Mouse (Mus musculus): ENCODE data around the gene Mmp19. TPM values are rescaled to one million over a fixed set of nuclear protein-coding genes. Genes with fewer than 3 reads are reported as not detected.

The Mmp19 gene
- polyA plus RNA-seq (2015; fragmentation: Illumina TruSeq; extraction: RNeasy Lipid Tissue Mini Kit (QIAGEN cat#74804); ENCODE audit: insufficient read depth, low read depth, low replicate concordance), result 3.0 TPM

DNA sequence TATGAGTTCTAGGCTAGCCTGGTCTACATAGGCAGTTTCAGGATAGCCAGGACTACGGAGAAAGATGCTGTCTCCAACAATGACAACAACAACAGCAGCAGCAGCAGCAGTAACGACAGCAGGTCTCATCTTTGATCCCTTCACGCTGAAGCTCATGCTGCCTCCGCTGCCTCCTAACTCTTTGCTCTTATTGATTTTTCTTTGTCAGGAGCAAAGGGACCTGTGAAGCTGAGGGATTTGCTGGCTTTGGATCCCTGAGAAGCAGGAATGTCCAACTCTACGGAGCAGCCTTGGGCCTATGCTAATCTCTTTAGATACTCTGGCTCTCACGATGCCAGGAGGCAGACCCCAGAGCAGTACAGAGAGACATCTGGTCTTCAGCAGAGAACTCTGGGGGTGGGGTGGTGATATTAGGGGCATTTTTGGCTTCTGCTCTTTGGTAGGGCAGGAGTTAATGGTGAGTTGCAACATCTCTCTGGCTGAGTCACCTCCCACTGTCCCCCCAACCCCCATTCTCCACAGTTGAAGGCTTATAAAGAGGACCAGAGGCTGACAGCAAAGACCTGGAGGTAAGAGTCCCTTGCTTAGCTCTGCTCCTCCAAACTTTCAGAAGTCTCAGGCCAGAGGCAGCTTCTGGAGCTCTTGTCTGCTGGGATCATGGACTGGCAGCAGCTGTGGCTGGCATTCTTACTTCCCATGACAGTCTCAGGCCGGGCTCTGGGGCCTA is at the start of gene Mmp19:
TSS of gene Mmp19 (plus strand) at position 513 of the 727 bp plus-strand sequence.

DNA sequence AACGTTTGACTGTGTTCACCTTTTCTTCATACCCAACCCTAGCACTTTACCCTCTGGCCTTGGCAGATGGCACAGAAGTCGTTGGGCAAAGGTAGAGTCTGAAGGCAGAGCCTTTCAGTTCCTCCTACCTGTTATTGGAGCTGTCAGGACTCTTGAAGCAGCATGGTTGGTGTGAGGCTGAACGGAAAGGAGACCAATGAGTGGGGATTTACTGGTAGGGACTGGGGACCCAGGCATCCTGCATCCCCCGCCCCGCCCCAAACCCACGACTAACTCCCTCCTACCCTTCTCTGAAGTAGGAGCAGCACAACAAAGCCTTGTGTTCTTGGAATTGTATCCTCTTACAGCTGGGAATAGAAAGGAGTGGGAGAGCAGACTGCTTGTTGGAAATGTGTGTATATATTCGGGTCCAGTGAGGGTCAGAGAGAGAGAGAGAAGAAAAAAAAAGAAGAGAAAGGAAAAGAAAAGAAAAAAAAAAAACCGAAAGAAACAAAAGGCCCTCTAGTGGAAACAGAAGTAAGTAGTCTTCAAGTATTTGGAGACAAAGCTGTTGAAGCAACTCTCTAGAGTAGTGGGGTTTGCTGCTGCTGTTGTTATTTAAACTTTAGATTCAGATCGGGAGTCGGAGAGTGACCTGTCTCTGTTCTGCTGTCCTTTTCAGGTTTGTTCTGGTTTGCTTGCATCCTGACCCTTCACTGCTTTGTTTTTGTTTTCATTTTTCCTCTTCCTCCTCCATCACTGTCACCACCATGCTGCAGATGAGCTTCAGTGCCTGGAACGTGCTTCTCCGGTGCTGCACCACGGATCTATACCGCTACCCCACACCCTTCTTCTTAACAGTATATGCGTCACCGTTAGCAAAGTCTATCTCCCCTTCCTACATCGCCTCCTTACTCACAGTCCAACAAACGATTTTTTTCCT is 45.8 kb upstream of the Mmp19 start, which contains the start of gene Dgka:
TSS of gene Dgka (minus strand) at position 176 of the 922 bp plus-strand sequence.

DNA sequence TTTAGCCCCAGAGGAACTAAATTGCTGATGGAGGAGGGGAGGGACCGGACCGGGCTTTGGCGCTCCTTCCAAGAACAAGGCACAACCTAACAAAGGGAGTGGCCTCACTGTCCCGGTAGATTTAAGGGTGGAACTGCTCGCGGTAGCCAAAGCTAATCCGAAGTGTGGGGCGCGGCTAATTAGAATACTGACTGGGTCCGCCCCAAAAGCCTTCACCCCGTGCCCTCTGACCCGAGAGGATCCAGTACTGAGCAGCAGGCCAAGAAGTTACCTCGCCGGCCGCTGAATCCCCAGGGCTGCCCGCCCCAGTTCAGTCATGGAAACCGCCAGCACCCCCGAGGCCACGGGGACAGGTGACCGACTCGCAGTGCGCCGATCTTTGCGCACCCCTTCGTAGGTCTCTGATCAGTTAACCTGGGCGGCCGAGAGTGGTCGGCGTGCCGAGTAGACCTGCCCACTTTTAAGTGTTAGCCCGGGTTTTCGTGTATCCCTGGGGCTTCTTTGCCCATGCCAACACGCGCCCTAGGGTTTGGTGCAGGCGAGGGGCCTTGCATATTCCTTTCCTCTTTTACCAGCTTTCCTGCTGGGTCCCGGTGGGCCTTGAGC is 43.0 kb upstream of the Mmp19 start, which contains the start of gene Pym1:
TSS of gene Pym1 (plus strand) at position 244 of the 606 bp plus-strand sequence.

DNA sequence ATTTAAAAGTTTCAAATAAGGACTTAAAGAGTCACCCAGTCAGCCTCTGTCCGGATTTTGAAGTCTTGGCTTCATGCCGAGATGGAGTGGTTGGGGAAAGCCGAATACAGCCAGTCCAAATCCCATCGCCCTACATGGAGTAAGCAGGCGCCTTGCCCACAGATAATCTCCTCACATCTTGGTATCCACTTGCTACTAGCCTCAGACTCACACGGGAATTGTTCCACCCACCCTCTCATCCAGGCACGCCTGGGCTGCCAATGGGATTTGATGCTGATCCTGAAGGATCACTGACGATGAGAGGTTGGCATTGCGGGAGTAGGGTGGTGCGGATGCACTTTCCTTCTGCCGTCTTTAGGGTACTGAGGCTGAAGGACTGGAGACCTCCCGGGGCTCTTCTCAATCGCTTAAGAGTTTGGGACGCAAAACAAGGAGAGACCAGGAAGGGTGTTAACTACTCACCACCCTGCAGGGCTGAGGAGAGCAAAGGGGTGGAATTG is 13.1 kb downstream of the Mmp19 start, which contains the start of gene Dnajc14:
TSS of gene Dnajc14 (plus strand) at position 292 of the 500 bp plus-strand sequence.

DNA sequence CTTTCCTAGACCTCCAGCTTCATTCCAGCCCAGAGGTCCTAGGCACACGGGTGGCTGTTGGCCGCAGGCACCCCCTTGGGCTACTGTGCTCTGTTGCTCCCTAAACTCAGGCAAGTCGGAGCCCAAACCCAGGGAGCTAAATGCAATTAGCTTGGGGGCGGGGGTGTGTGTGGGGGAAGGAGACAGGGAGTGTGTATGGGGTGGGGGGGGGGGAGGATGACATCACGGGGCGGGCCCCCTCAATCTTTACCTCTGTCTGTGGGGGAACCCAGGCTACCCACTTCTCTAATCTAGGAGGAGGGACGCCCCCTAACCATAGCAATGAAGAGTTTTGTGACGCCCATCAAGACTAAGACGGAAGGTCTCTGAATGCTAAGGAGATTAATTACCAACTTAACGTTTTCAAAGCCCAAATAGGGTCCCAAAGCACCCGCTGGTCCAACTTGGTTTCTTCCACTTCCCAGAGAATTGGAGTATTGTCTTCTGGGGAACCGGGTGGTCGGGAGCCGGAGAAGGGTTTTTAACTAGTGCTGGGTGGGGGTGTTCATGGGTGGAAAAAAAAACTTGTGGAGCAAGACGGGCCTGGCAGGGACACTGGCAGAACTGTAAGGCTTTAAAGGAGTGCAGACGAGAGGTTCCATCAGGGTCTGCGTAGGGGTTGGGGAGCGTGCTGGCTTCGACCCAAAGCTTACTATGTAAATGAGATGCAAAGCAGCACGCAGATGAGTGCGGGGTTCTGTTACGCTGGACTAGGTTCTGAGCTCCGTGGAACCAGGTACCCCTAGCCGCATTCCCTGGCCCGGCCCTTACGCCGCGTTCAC is 13.8 kb downstream of the Mmp19 start, which contains the start of gene Tmem198b:
TSS of gene Tmem198b (minus strand) at position 100 of the 821 bp plus-strand sequence.

DNA sequence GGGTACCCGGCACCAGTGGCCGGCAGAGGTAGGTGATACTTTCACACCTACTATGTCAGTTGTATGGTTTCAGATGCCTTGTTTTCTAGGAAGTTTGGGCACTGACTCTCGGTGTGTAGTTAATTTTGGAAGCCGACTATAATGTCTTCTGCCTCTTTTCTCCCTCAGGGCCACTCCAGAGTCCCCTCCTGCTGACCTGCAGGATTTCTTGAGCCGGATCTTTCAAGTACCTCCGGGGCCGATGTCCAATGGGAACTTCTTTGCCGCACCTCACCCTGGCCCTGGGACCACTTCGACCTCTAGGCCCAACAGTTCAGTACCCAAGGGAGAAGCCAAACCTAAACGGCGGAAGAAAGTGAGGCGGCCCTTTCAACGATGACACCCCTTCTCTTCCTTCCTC is 26.3 kb downstream of the Mmp19 start, which contains the start of gene Sarnp:
TSS of gene Sarnp (plus strand) at position 301 of the 400 bp plus-strand sequence.

DNA sequence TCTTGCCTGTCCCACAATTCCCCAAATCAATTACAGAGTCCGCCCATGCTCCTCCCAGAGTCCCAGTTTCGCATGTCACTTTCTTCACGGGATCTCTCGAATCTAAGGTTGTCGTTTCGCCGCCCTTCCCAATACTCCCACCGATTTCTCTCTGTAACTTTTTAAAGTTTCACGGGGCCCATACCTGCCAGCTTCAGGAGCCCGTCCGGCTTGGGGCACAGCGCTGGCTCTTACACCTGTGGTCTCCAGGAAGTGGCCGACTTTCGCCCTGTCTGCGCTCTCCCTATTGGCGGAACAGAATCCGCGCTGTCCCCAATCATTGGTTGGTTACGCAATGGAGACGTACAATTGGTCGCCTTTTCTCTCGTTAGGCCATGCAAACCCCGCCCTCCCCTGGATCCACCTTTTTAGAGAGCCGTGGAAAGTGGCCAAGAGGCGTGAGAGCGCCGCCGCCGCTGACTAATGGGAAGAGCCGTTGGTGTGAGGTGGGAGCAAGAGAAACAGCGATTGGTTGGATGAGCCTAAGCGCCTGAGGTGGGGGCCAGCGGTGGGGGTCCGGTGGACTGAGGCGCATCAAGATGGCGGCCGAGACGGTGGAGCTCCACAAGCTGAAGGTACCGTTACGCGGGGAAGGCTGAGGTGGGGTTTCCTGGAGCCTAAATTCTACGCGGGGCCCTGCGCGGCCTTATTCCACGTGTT is 30.8 kb downstream of the Mmp19 start, which contains the start of gene Ormdl2:
TSS of gene Ormdl2 (minus strand) at position 288 of the 699 bp plus-strand sequence.

Other genes starting within 250 kb of the Mmp19 start
- gene Zc3h10, start 243.1 kb upstream of the Mmp19 start, polyA plus RNA-seq (2015; fragmentation: Illumina TruSeq; extraction: RNeasy Lipid Tissue Mini Kit (QIAGEN cat#74804); ENCODE audit: insufficient read depth, low read depth, low replicate concordance), result 2.5 TPM
- 2,737 TPM for gene Rpl41, start 241.6 kb upstream of the Mmp19 start, polyA plus RNA-seq (2015; fragmentation: Illumina TruSeq; extraction: RNeasy Lipid Tissue Mini Kit (QIAGEN cat#74804); ENCODE audit: insufficient read depth, low read depth, low replicate concordance)
- gene Pa2g4, start 224.9 kb upstream of the Mmp19 start, polyA plus RNA-seq (2015; fragmentation: Illumina TruSeq; extraction: RNeasy Lipid Tissue Mini Kit (QIAGEN cat#74804); ENCODE audit: insufficient read depth, low read depth, low replicate concordance), result 20.2 TPM
- gene Erbb3, start 201.3 kb upstream of the Mmp19 start, polyA plus RNA-seq (2015; fragmentation: Illumina TruSeq; extraction: RNeasy Lipid Tissue Mini Kit (QIAGEN cat#74804); ENCODE audit: insufficient read depth, low read depth, low replicate concordance), result 2.9 TPM
- gene Rps26, start 164.2 kb upstream of the Mmp19 start, polyA plus RNA-seq (2015; fragmentation: Illumina TruSeq; extraction: RNeasy Lipid Tissue Mini Kit (QIAGEN cat#74804); ENCODE audit: insufficient read depth, low read depth, low replicate concordance), result 365 TPM
- gene Ikzf4, start 144.9 kb upstream of the Mmp19 start, polyA plus RNA-seq (2015; fragmentation: Illumina TruSeq; extraction: RNeasy Lipid Tissue Mini Kit (QIAGEN cat#74804); ENCODE audit: insufficient read depth, low read depth, low replicate concordance), result 0.70 TPM
- gene Suox, start 116.8 kb upstream of the Mmp19 start, polyA plus RNA-seq (2015; fragmentation: Illumina TruSeq; extraction: RNeasy Lipid Tissue Mini Kit (QIAGEN cat#74804); ENCODE audit: insufficient read depth, low read depth, low replicate concordance), result 3.5 TPM
- 15.3 TPM for gene Rab5b, start 94.6 kb upstream of the Mmp19 start, polyA plus RNA-seq (2015; fragmentation: Illumina TruSeq; extraction: RNeasy Lipid Tissue Mini Kit (QIAGEN cat#74804); ENCODE audit: insufficient read depth, low read depth, low replicate concordance)
- not detected for gene Pmel, start 86.7 kb upstream of the Mmp19 start, polyA plus RNA-seq (2015; fragmentation: Illumina TruSeq; extraction: RNeasy Lipid Tissue Mini Kit (QIAGEN cat#74804); ENCODE audit: insufficient read depth, low read depth, low replicate concordance)
- gene Cdk2, start 85.9 kb upstream of the Mmp19 start, polyA plus RNA-seq (2015; fragmentation: Illumina TruSeq; extraction: RNeasy Lipid Tissue Mini Kit (QIAGEN cat#74804); ENCODE audit: insufficient read depth, low read depth, low replicate concordance), result 6.2 TPM
- gene Dgka, start 46.1 kb upstream of the Mmp19 start, polyA plus RNA-seq (2015; fragmentation: Illumina TruSeq; extraction: RNeasy Lipid Tissue Mini Kit (QIAGEN cat#74804); ENCODE audit: insufficient read depth, low read depth, low replicate concordance), result 10.4 TPM
- 4.8 TPM for gene Pym1, start 43.0 kb upstream of the Mmp19 start, polyA plus RNA-seq (2015; fragmentation: Illumina TruSeq; extraction: RNeasy Lipid Tissue Mini Kit (QIAGEN cat#74804); ENCODE audit: insufficient read depth, low read depth, low replicate concordance)
- 9.2 TPM for gene Dnajc14, start 13.2 kb downstream of the Mmp19 start, polyA plus RNA-seq (2015; fragmentation: Illumina TruSeq; extraction: RNeasy Lipid Tissue Mini Kit (QIAGEN cat#74804); ENCODE audit: insufficient read depth, low read depth, low replicate concordance)
- gene Tmem198b, start 13.5 kb downstream of the Mmp19 start, polyA plus RNA-seq (2015; fragmentation: Illumina TruSeq; extraction: RNeasy Lipid Tissue Mini Kit (QIAGEN cat#74804); ENCODE audit: insufficient read depth, low read depth, low replicate concordance), result 6.6 TPM
- 15.9 TPM for gene Sarnp, start 26.4 kb downstream of the Mmp19 start, polyA plus RNA-seq (2015; fragmentation: Illumina TruSeq; extraction: RNeasy Lipid Tissue Mini Kit (QIAGEN cat#74804); ENCODE audit: insufficient read depth, low read depth, low replicate concordance)
- 11.8 TPM for gene Ormdl2, start 30.7 kb downstream of the Mmp19 start, polyA plus RNA-seq (2015; fragmentation: Illumina TruSeq; extraction: RNeasy Lipid Tissue Mini Kit (QIAGEN cat#74804); ENCODE audit: insufficient read depth, low read depth, low replicate concordance)
- not detected for gene Gdf11, start 100.8 kb downstream of the Mmp19 start, polyA plus RNA-seq (2015; fragmentation: Illumina TruSeq; extraction: RNeasy Lipid Tissue Mini Kit (QIAGEN cat#74804); ENCODE audit: insufficient read depth, low read depth, low replicate concordance)
- 125 TPM for gene Cd63, start 110.1 kb downstream of the Mmp19 start, polyA plus RNA-seq (2015; fragmentation: Illumina TruSeq; extraction: RNeasy Lipid Tissue Mini Kit (QIAGEN cat#74804); ENCODE audit: insufficient read depth, low read depth, low replicate concordance)
- gene Rdh5, start 132.0 kb downstream of the Mmp19 start, polyA plus RNA-seq (2015; fragmentation: Illumina TruSeq; extraction: RNeasy Lipid Tissue Mini Kit (QIAGEN cat#74804); ENCODE audit: insufficient read depth, low read depth, low replicate concordance), result 12.1 TPM
- 47.0 TPM for gene Bloc1s1, start 133.1 kb downstream of the Mmp19 start, polyA plus RNA-seq (2015; fragmentation: Illumina TruSeq; extraction: RNeasy Lipid Tissue Mini Kit (QIAGEN cat#74804); ENCODE audit: insufficient read depth, low read depth, low replicate concordance)
- 5.2 TPM for gene Itga7, start 142.9 kb downstream of the Mmp19 start, polyA plus RNA-seq (2015; fragmentation: Illumina TruSeq; extraction: RNeasy Lipid Tissue Mini Kit (QIAGEN cat#74804); ENCODE audit: insufficient read depth, low read depth, low replicate concordance)
- not detected for gene Mettl7b, start 170.1 kb downstream of the Mmp19 start, polyA plus RNA-seq (2015; fragmentation: Illumina TruSeq; extraction: RNeasy Lipid Tissue Mini Kit (QIAGEN cat#74804); ENCODE audit: insufficient read depth, low read depth, low replicate concordance)
- not detected for gene Olfr9, start 198.5 kb downstream of the Mmp19 start, polyA plus RNA-seq (2015; fragmentation: Illumina TruSeq; extraction: RNeasy Lipid Tissue Mini Kit (QIAGEN cat#74804); ENCODE audit: insufficient read depth, low read depth, low replicate concordance)
- gene Olfr763, start 219.9 kb downstream of the Mmp19 start, polyA plus RNA-seq (2015; fragmentation: Illumina TruSeq; extraction: RNeasy Lipid Tissue Mini Kit (QIAGEN cat#74804); ENCODE audit: insufficient read depth, low read depth, low replicate concordance), result not detected
- not detected for gene Olfr764-ps1, start 249.0 kb downstream of the Mmp19 start, polyA plus RNA-seq (2015; fragmentation: Illumina TruSeq; extraction: RNeasy Lipid Tissue Mini Kit (QIAGEN cat#74804); ENCODE audit: insufficient read depth, low read depth, low replicate concordance)